Mouse (Mus musculus) MEL (cell line): ENCODE data around the gene 4921517D22Rik.

Experiments
- POLR2A ChIP-seq, 2 experiments: IDR thresholded peaks; 2 replicates each; pipeline ENCODE4 v1.6.1; 2011 to 2012; ENCODE audit warnings: low read length in 2 of 2, mild to moderate bottlenecking in 2 of 2, control low read depth in 1 of 2, improper control_type of control experiment in 1 of 2, low read depth in 1 of 2, moderate library complexity in 1 of 2; ENCODE audit not compliant: control insufficient read depth in 1 of 2, insufficient read depth in 1 of 2, poor library complexity in 1 of 2
- RAD21 ChIP-seq: IDR thresholded peaks from 2 replicates; pipeline ENCODE4 v1.6.1; 2011; ENCODE audit warnings: mild to moderate bottlenecking, low read depth, low read length, improper control_type of control experiment
- ZC3H11A ChIP-seq: IDR thresholded peaks from 2 replicates; pipeline ENCODE4 v1.6.1; 2012; ENCODE audit warnings: low read depth, mild to moderate bottlenecking, inconsistent platforms, low read length, improper control_type of control experiment

DNA sequence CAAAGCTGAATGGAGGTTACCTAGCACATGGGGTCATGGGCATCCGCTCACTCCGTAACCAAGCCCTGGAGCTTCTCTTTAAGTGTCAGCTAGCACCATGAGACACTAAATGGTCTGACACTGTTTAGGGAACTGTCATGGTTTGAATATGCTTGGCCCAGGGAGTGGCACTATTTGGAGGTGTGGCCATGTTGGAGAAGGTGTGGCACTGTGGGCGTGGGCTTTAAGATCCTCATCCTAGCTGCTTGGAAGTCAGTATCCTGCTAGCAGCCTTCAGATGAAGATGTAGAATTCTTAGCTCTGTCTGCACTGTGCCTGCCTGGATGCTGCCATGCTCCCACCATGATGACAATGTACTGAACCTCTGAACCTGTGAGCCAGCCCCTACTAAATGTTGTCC lies 33.5 kb downstream of the 4921517D22Rik start:
- TF ChIP-seq ZC3H11A (no peak), POLR2A (IDR thresholded peaks at IDR 0.05; ENCODE audit: control insufficient read depth in 1 of 2, insufficient read depth in 1 of 2, low read depth in 1 of 2, low read length in 2 of 2, poor library complexity in 1 of 2) (no peak), RAD21 (no peak)
